In genomic region chr1:131298171-131298570, GRCm38 (mm10) we compare ENCODE assay signal across 18 mouse cellular contexts.
"Had no signal": no experiment of that assay in that cellular context is flagged by ENCODE, and none has a peak within 500 bp of the region (broad histone marks: within the 10 kb centered on the region; RNA-seq: fewer than 3 reads in every experiment).

No protein-coding gene starts in this region.

- DNase-seq: lung, embryonic 14.5 days; lung, postnatal 10 days; lung, postnatal 4 days; midbrain, embryonic 14.5 days; retina, postnatal 1 day; right cerebral cortex, adult 18-20 months; right cerebral cortex, postnatal 25 days; right cerebral cortex, postnatal 4 days; spleen, adult 18-20 months; thymus, adult 18-20 months; thymus, postnatal 14 days; thymus, postnatal 36 days had no signal

- H3K4me3 ChIP-seq: midbrain, embryonic 10.5 days; midbrain, embryonic 12.5 days; myocyte; neural tube, embryonic 13.5 days; neural tube, embryonic 15.5 days had no signal

- H3K9me3 ChIP-seq: midbrain, embryonic 10.5 days; midbrain, embryonic 12.5 days; neural tube, embryonic 13.5 days; neural tube, embryonic 15.5 days had no signal

- H3K4me2 ChIP-seq: lung, embryonic 14.5 days; midbrain, embryonic 12.5 days; neural tube, embryonic 13.5 days; neural tube, embryonic 15.5 days had no signal

- ATAC-seq: midbrain, embryonic 16.5 days had no signal

- H3K4me1 ChIP-seq: midbrain, embryonic 10.5 days; midbrain, embryonic 12.5 days had no signal

- H3K27me3 ChIP-seq: midbrain, embryonic 12.5 days; neural tube, embryonic 13.5 days; neural tube, embryonic 15.5 days had no signal

- H3K27ac ChIP-seq: midbrain, embryonic 10.5 days; midbrain, embryonic 12.5 days; neural tube, embryonic 13.5 days; neural tube, embryonic 15.5 days had no signal

- H3K9ac ChIP-seq: lung, embryonic 14.5 days; midbrain, embryonic 12.5 days; neural tube, embryonic 13.5 days; neural tube, embryonic 15.5 days had no signal
